Mouse (Mus musculus): ENCODE results near the gene App.

Gene App

DNA sequence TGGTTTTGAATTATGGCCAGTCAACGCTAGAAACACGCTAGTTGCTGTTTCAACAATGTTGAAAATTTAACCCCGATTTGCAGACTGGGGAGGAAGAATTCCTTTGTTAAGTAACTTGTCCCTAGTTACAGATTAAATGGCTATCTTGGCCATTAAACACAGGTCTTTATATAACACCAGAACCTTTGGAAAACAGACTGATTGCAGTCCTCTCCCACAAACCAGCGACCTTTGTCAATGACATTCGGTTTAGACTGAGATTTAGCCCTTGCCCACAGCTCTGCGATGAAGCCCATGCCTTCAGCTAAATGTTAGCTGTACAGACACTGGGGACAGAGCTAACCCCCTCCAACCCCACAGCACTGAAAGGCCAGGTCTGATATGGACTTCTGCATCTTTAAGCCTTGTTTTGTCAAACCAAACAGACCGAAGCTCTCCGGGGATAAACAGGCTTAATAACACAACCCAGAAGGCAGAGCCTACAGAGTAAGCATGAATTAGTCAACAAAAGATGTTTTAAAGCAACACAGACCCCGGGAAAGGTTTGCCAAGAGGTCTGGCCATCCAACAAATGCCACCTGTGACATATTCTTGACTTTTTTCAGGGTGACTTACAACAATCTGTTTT lies 152.8 kb downstream of the App start:
- DNase-seq (ENCODE audit: low spot score), result no peak

- DNase-seq (ENCODE audit: low spot score), result no peak
Observed at GRCm38 (mm10) chr16:85019273-85019672, 154.3 kb downstream of the App start.

DNA sequence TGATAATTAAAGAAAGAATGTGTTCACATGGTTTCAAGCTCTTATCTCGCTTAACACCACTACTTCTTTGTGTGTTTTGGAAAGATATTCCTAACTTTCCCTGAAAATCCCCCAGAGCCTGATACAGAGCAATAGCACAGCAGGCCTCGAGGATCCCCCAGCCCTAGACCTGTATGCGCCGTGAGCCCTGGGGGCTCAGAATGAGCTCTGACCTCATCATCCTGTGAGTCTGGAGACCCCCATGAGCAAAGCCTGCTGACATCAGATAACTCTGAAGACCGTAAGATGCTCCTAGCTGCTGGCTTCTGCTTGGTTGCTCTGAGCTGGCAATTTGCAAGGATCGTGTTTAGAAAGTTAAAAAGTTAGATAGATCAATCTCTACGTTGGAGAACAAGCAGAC lies 155.7 kb downstream of the App start:
- DNase-seq (ENCODE audit: low spot score), result no peak

DNA sequence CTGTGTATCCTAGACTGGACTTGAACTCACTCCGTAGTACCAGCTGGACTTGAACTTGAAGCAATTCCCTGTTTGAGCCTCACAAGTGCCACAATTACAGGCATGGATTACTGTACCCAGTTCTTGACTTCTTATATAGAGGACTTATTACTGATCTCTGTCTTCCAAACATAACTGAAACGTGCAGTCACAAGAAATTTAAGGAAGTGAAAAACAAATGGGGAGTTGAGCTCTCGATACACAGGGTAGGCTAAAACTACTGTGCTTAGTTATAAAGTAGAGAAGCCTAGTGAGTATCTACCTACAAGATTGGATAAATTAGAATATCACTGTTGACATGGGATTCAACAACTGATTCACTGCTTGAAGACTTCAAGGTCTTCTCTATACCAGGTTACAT lies 160.9 kb downstream of the App start:
- DNase-seq (ENCODE audit: low spot score), result no peak

DNA sequence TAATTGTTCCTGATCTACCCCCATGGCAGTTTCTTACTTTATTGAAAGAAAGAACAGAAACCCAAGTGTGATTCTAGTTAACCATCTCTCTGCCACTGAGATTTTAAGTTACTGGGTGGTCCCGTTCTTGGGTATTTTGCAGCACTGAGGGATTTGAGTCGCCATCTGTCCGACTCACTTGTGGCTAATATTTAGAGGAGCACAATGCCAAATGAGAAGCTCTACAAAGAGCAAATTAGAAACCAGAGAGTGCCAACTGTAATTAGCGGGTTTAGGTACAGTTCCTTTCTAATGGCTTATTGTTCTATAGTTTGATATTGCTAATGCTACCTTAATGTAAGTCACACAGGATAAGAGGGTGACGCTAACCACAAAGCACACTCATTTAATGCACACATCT lies 161.4 kb downstream of the App start:
- no peak for DNase-seq (ENCODE audit: low spot score)

- no peak for DNase-seq (ENCODE audit: low spot score)
Observed at GRCm38 (mm10) chr16:85010651-85011050, 162.9 kb downstream of the App start.

DNA sequence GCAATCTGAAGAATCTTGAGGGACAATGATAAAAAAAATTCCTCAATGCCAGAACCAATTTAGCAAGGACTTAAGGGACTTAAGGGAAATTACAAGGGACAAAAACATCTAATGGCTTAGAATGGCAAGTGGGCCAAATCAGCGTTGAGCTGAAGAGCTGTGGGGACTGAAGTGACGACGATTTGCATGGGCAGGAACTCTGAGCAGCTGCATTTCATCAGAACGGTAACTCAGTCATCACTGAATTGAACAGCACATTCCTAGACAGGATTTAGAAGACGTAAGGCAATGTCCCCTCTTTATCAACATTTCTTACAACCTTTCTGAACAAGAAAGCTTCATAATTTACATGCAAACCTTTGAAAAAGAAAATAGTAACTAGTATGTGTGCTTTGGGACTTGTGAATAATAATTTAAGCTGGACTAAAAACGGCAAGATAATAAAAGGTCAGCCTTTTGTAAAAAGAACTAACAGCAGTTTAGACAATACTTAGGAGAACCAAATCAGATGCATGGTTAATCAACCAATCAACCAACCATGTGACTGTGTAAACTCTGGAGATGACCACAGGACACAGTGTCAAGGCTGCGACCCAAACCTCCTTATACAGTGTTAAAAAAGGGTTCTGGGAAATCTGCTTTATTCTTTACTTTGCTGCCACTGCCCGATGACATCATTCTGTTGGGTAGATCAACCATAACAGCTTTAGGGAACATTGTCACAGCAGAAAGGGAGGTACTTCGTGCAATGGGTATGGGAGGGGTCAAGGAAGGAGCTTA lies 164.5 kb downstream of the App start:
- no peak for DNase-seq (ENCODE audit: low spot score)

GRCm38 (mm10) chr16:85001939-85002556 lies 171.5 kb downstream of the App start:
- DNase-seq (ENCODE audit: low spot score), result peak; percentile 66

DNA sequence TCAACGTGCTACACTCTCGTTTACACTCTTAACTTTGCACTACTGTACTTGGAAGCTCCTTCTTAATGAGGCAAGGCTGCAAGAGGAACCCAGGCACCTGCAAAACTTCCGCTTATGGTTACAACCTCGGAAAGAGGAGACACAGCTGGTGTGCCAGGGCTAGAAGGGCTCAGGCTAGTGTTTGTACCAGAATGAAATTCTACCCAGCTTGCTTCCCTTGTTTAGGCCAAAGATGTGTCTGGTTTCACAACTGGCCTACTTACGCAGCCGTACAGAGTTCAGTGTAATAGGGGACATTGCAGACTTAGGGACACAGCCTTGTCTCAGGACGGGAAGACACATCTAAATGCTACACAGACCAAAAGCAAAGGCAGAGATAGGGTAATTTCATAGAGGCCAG lies 173.3 kb downstream of the App start:
- DNase-seq (ENCODE audit: low spot score), result no peak

GRCm38 (mm10) chr16:84997551-84997950 lies 176.0 kb downstream of the App start:
- no peak for DNase-seq (ENCODE audit: low spot score)

DNA sequence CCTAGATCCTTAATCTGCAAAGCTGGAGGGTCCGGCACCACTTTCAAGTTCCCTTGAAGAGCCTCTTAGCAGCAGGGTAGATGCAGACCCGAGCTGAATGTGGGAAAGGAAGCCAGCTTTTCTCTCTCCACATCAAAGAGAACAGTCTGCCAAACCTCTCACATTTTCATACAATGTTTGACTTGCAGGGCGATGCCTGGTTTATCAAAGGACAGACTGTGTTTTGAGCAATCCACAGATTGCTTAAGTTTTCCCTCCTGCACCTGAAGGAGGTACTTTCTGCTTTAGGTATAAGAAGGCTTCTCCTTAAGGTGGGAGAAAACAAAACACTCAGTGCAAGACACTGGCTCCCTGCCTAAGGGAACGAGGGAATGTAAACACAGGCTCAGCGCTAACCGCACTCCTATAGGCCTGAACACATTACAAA lies 178.1 kb downstream of the App start:
- no peak for DNase-seq (ENCODE audit: low spot score)

DNA sequence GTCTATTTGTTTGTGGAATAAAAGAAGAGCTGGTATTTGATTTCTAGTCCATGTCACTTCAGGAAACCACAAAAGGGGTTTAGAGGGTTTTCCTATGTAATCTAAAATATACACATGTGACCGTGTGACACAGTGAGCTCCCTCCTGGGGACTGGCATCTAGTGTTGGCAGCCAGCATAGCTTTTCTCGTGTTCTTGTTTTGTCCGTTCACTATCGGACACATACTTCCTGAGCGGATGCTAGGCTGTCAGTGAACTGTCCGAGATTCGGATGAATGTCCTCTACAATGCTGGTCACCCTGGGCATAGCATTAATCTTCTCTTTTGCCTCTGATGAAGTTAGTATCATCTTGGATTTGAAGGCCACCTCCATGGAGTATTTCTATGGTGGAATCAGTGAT lies 180.7 kb downstream of the App start:
- DNase-seq (ENCODE audit: low spot score), result no peak

DNA sequence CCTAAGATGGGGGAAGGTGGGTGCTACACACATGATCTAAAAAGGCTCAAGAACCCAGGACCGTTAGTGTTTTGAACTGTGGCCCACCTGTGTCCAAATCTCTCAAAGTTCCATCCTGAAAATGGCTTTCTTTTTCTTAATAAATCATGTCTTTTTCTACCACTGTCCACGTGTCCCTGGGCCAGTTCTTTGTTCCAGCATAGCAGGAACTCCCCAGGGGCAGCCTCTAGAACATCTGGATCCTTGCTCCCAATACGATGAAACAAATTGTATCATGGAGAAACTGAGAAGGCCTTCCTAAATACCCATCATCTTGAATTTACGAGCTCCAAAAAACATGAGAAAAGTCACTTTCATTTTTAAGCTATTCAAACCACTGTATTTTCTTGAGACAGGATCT lies 182.6 kb downstream of the App start:
- DNase-seq (ENCODE audit: low spot score), result no peak

DNA sequence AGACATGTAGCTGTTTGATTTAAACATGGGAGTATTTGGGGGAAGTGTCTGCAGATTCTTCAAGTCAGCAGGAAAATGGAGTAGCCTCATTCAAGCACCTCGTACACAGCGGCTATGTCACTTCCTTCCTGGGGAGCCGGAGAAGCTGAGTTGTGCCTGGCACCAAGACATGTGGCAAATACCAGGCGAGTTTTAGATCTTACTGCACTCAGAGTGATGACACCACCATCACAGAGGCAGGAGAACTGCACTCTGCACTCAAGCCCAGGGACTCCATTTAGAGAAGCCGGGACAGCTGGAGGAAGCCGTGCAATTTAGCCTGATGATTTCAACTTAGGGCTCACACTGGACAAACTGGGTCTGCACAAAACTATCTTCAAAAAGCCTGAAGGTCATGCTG lies 183.6 kb downstream of the App start:
- no peak for DNase-seq (ENCODE audit: low spot score)

DNA sequence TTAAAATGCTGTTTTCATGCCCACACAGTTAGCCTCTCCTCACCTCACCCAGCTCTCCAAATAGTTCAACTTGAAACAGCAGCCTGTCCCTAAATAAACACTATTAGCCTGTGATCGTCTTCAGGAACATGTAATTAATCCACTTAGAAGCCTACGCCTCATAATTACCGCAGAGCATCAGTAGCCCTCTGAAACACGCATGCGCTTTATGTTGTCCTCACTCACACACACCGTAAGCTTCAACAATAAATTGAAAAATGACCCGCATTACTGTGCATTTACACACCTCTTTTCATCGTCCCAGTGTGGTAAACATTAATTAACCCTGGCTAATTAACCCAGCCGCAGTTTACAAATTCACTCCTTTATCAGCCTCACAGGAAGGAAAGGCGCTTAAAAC lies 184.1 kb downstream of the App start:
- DNase-seq (ENCODE audit: low spot score), result no peak

GRCm38 (mm10) chr16:84987724-84988287 lies 185.8 kb downstream of the App start:
- no peak for DNase-seq (ENCODE audit: low spot score)

- DNase-seq (ENCODE audit: low spot score), result no peak
Observed at GRCm38 (mm10) chr16:84986016-84986631, 187.4 kb downstream of the App start.

DNA sequence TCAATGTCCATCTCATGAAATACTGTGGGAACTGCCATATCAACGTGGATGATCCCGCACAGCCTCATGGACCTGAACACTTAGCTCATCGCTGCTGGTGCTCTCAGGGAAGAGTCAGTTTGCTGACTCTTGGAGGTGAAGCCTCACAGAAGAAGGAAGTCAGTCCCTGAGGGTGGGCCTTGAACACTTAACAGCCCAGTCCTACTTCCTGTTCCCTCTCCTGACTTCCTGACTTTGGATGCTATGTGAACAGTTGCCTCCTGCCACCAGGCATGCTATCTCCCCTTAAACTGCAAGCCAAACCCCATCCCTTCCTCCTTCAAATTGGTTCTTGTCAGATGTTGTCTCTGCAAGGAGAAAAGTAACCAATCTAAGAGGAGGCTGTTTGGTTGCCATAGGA lies 188.2 kb downstream of the App start:
- DNase-seq (ENCODE audit: low spot score), result no peak

GRCm38 (mm10) chr16:84983428-84983827 lies 190.1 kb downstream of the App start:
- no peak for DNase-seq (ENCODE audit: low spot score)

GRCm38 (mm10) chr16:84982589-84982988 lies 191.0 kb downstream of the App start:
- no peak for DNase-seq (ENCODE audit: low spot score)

DNA sequence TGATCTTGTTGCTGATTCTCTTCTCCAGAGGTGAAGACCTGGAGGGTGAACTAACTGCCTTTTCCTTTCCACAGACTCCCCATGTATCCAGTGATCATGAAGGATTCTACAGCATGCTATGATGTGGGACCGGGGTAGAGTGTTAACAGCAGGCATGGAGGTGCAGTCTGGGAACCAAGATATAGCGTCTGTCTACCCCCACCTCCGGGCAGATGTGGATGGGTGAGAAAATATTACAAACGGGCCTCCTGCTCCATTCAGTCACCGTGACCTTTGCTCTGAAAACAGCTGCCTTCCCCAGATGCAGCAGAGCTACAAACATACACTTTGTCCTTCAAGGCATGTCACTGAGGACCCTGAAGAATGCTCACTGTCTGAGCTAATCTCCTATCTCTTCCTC lies 195.0 kb downstream of the App start:
- DNase-seq (ENCODE audit: low spot score), result no peak

DNA sequence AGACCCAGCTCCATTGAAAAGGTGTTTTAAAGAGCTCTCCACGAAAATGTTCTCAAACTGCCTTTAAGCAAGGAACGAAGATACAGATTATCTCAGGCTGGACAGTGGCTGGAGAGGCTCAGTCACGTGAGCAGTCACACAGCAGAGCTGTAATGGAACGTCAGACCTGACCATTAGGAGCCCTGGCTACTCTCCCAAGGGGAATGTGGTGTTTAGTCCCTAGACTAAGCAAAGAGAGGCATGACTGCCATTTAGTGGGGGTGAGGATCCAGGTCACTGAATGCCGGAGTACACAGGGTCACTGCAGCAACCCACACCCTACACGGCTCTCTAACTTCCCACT lies 199.4 kb downstream of the App start:
- no peak for DNase-seq (ENCODE audit: low spot score)

Measured in left cerebral cortex, adult 11 months (tissue).